Mouse (Mus musculus): ENCODE data around the gene Gm21962.
"Not testable (repeated sequence)": the region's sequence is repeated elsewhere in the genome, so short reads cannot be mapped to it uniquely, and the experiment has no call there.

Gm21962 gene

DNA sequence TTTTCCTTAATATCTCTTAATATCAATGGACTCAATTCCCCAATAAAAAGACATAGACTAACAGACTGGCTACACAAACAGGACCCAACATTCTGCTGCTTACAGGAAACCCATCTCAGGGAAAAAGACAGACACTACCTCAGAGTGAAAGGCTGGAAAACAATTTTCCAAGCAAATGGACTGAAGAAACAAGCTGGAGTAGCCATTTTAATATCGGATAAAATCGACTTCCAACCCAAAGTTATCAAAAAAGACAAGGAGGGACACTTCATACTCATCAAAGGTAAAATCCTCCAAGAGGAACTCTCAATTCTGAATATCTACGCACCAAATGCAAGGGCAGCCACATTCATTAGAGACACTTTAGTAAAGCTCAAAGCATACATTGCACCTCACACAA is at the start of gene Gm21962:
Gm21962 (plus strand) TSS at position 301 of the 400 bp plus-strand sequence.
- in situ Hi-C loops (cut with MboI, MseI) = not testable (repeated sequence)

DNA sequence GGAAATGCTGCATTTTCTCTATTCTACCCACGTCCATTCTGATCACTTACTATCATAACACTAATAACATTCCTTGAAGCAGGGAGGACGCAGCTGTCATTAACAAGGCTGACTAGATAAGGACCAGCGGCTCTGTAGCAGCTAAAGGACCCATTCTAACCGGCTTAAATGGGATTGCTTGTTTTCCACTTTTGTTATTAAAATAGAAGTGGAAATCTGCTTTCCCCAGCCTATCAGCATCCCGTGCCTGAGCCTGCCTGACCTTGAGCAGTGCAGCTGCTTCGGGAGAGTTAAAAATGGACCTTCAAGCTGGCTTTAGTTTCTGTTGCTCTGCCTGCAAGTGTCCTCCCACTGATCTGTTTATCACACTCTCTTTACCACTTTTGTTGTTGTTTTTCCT is 49.2 kb upstream of the Gm21962 start:
- in situ Hi-C loops (cut with MboI, MseI) = no loop called here

DNA sequence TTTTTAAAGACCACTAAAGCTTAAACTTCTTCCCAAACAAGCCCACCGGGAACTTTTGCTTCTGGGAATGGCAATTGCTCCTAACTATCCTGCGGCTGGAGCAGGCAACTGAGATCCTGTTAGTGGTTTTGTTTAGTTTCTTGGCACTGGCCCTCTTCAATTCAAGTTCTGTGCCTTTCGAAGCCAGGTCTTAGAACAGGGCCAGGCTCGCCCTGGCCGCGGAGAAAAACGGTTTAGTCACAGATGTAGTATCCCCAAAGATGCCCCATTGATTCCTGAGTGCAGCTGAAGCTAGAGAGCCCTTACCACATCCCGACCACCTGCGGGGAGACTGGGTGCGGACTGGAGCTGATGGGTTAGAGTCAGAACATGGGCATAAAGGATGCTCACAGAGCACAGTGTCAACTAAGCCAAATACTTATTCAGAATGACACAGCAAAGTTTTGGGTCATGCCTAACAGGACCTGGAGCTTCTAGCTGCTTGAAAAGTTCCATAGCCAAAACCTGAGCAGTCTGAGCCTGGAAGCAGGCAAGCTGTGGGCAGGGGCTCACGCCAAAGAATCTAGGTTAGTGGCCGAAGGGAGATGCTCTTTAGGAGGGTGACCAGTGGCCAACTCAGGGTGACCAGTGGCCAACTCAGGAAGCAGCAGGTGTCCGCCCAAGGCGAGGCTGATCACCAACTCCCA is 48.3 kb upstream of the Gm21962 start:
- in situ Hi-C loops (cut with MboI, MseI) = no loop called here

DNA sequence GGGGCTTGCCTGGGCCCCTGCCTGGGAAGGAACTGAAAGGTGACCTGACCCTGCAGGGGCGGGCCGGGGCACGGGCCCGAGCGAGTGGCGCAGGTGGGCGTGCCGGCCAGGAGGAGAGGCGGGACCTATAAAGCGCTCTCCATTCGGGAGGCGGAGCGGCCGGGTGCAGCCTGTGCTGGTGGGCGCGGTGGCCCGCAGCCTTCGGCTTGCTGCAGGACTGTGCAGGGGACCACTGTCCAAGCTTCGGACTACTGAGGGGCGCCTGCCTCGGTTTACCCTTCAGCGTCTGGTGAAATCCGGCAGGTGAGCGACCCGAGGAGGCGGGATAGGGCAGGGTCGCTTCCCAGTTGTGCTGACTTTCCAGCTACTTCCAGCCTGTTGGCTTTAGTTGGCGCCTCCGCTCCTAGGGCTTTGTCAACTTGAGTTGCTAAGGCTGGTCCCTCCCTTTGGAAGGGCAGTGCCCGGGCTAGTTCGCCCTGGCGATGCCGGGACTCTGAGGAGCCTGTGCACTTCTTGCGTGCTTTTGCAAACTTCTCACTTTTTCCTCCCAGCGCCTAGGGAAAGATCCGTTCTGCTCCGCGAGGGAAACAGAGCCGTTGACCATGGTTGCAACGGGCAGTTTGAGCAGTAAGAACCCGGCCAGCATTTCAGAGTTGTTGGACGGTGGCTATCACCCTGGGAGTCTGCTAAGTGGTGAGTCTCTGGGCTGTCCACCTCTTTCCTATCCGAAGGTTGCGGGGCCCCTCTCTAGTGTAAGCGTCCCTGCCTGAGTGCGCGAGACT is 47.6 kb upstream of the Gm21962 start:
- in situ Hi-C loops (cut with MboI, MseI) = no loop called here

DNA sequence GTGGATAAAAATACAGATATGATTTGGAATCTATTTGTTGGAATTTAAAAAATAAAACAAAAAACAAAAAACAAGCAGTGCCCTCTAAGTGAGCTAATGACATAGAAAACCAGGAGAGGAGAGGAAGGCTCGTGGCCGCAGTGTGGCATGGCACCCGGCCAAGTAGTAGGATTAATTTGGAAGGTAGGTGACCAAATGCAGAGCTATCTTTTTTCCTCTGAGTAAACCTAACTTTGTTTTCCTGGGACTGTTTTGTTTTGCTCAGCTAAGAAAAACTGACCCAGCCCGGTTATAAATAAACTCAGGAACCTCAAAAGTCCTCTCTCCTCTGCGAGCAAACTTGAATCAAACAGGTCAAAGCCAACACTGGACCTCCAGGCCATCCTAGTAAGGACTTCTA is 46.3 kb upstream of the Gm21962 start:
- in situ Hi-C loops (cut with MboI, MseI) = no loop called here

DNA sequence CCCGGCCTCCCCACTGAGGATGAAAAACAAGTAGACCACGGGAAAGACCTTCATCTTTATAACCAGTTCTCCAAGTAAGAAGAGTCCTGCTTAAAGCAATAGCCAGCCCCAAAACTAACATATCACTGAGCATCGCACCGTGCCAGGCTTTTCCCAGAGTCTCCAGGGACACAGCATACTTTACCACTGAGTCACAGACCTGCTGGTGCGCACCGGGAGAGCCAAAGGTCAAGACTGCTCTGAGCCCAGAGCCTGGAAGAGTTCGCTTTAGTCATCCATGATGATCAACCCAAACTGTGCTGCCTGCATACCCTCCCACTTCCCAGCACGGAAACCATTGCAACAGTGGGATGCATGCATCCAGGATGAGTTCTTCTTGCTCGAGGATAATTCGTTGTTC is 37.6 kb upstream of the Gm21962 start:
- in situ Hi-C loops (cut with MboI, MseI) = no loop called here

DNA sequence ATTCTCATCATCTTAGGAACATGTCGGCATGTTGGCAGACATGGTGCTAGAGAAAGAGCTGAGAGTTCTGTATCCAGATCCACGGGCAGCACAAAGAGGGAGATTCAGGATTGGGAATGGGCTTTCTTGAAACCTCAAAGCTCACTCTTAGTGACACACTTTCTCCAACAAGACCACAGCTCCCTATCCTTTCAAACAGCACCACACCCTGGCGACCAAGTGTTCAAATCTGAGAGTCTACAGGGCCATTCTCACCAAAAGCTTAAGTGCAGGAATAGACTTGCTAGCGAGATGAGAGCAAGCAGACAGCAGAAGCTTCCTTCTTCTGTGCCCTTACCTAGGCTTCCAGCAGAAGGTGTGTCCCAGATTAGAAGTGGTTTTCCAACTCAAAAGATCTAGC is 34.8 kb upstream of the Gm21962 start:
- in situ Hi-C loops (cut with MboI, MseI) = loop anchor here (5.0 kb wide), 1 partner anchor 1419 kb away; no protein-coding TSS in a partner anchor

DNA sequence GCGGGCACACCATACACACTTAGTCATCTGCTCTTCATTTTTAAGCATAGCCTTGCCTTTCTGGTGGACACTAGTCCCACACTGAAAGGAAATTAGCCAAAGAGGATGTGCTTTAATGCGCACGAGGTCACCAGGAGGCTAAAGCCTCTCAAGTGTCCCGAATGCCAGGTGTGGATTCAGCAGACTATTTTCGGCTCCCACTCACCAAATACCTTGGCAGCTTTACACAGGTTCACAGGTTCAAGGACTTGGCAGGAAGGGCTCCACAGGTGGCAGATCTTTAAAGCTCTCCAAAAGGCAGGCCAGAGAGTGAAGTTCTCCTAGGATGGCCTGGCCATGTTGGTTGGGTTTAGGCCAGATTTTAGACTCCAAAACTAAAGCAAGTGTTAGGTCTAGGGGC is 30.1 kb upstream of the Gm21962 start:
- in situ Hi-C loops (cut with MboI, MseI) = no loop called here

DNA sequence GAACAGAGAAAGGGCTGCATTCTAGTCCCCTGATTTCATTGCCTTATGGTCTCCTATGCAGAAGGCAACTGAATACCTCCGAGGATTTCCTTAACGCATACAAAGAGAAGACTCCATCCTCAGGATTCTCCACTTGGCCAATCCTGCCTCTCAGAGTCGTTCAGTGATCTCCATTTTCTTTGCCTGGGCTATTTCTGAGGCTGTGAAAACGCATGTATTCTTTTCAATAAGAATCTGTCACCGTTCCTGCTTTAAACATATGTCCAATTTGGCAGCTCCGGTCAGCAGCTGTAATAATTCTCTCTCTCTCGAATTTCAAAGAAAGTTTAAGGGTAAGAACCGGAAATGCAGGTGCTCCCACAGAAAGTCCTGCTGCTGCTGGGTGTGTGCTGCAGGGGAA is 29.2 kb upstream of the Gm21962 start:
- in situ Hi-C loops (cut with MboI, MseI) = no loop called here

DNA sequence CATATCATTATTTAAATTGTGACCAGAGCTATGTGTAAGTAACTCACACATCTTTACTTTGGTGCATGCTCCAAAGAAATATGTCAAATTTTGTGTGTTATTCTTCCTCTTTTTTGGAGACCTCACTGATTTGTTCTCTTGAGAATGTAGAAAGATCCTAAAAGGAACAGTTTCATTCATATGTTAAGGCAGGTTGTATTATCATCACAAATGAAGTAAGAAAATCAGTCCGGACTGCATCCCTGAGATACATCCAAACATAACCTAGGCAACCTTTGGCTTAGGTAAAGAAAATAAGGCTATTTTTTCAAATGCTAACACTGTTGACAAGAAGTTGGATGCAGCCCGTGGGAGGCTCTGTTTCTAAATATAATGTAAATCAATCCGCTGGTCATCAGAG is 28.8 kb upstream of the Gm21962 start:
- in situ Hi-C loops (cut with MboI, MseI) = no loop called here

DNA sequence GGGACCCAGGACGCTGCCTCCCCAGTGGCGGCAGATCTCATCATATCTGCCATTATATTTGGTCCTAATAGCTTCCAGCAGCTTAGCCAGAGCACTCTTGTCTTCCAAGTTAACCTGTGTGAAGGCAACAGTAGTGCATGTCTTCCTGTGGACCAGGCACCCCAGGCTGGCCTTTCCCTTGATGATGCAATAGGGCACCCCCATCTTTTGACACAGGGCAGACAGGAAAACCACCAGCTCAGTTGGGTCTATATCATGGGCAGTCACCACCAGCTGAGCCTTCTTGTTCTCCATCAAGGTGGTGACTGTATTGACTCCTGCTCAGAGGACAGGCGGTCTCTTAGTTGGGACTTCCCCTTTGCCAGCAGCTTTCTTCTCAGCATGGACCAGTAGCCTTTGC is 27.2 kb upstream of the Gm21962 start:
- in situ Hi-C loops (cut with MboI, MseI) = no loop called here

DNA sequence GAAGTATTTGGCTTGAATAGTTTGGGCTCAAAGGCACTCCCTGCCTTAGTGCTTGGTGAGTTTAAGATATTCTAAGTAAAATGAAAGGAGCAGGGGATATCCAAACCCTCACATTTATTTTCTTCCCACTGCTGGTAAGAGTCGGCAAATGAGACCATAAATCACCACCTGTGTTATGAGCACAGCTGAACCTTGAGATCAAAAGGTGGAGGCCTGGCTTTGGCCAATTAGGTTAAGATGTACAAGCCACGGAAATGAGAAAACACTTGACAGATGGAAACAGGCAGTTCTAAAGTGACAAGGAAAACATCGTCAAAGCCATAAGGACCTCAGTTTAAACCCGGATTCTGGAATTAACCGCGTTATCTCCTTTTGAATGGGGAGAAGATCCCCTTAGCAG is 26.4 kb upstream of the Gm21962 start:
- in situ Hi-C loops (cut with MboI, MseI) = no loop called here

DNA sequence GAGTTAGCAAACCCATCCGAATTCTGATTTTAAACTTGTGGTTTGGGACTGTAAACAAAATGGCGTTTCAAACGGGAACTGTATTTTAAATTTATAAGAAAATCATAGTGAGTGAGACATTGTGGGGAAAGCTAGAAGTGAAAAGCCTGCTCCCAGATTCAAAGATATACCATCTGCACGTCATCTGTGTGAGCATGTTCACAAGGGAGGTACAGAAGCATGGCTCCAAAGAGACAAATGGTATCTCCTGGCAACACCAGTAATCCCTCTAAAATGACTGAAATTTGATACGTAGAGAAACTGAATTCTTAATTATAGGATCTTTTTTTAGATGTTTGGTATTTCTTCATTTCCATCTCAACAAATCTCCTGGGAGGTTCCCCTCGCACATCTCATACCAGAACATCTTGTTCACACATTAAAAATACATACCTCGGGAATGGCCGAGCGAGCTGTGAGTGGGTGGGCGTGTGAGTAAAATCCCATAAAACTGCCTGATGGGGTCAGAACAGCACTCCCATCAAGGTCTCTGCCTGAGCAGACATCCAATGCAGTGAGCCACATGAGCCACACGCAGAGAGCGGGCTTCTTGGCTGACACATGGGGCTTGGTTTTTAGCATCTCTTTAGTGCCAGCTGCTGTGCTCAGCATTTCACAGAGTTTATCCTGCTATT is 23.8 kb upstream of the Gm21962 start:
- in situ Hi-C loops (cut with MboI, MseI) = no loop called here

DNA sequence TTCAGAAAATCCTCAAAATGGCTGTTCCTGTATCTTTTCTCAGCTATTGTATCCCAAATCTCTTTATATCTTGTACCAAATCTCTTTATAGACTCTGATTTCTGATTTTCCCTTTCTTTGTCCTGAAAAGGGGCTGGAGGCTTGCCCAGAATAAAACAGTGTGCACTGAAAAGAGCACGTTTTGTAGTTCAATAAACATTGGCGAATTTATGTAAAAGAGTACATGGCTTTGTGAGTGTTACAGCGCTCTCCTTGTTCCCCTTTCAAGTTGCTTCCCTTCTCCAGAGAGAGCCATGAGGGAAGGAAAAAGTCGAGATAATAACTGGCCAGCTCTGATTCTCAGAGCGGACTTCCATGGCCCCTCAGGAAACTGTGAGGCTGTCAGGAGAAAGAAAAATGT is 22.2 kb upstream of the Gm21962 start:
- in situ Hi-C loops (cut with MboI, MseI) = no loop called here

DNA sequence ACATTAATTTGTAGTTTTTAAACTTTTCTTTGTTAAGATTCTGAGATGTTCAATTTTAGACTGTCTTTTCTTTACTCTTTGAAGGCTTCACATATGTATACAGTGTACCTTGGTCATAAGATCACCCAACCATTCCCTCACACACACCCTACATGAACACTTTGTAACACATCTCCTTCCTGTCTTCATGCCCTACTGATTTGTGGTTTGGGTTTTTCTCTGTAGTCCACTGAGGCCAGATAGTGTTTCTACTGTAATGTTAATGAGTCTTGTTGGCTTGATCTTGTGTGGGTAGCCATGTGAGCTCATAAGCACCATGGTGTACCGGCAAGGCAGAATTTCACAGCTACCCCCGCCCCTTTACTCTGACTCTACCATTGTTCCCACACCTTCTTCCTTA is 18.5 kb upstream of the Gm21962 start:
- in situ Hi-C loops (cut with MboI, MseI) = no loop called here

DNA sequence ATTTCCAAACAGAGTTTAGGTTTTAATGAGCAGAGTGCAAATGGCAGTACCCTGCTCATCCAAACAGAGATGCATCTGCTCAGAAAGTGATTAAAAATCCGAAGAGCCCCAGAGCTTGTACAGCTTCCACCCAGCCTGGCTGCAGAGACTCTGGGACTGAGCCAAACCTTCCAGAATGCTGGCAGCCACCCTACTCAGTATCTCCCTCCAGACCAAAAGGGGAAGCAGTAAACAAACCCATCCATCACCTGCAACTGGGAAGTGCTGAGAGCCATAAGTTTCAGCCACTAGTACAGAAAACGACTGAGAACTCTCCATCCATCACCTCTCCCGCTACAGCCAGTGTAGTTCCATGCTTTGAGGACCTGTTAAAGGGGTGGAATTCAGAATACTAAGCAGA is 9.6 kb downstream of the Gm21962 start:
- in situ Hi-C loops (cut with MboI, MseI) = no loop called here

DNA sequence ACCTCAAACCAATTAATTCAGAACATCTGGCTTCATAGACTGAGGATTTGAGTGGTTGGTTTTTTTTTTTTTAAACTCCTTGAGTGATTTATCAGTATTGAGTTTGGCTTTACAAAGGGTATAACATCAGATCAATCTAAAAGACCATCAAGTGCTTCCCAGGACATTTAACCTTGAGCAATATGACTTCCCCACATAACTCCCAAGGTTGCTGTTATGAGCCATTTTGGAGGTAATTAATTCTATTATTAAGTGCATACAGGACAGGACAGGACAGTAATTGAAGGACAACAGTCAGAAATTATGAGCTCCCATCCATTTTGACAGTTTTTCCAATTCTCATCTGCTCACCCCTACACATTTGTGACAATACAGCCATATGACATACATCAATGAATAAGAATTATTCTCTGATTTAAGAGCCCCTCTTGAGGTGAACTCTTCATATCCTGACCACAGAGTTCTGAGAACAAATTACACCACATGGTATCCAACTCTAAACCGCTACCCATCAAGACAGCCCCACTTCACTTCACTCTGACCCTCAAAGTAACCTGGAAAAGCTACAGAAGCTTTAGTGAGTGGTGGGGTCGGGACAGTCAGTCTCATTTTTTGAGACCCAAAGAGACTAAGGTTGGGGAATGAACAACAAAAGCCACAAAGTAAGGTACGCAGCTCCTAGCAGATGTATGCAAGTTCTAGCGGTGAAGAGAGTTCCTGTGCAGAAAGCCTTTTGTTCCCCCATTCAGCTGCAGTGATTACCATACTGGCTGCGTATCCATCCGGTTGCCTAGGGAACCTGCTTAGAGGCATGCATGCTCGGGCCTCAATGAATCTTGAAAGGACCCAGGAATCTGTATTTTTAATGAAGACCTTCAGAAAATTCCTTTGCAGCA is 11.8 kb downstream of the Gm21962 start:
- in situ Hi-C loops (cut with MboI, MseI) = no loop called here

DNA sequence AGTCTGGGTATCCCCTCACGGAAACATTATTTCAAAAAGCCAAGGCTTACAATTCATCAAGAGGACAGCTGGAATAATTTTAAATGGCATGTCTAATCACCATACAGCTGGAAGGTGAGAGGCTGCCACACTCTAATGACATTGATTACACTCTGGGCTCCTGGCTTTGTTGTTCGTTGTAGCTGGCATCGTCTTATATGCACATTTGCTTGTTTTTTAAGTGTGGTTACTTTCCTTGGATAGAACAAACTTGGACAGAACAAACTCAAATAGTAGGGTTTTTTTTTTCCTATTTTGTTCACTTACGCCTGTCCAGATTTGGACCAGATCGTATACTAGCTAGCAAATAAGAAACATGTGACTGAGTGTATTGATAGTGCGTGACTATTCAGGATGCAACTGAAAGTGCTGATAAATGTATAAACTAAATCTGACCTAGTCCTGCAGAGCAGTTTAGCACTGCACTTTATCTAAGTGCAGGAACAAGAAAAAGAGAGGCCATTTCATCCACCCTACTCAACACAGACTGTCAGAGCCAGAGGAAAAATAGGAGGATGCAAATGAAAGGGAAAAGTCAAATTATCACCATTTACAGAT is 12.6 kb downstream of the Gm21962 start:
- in situ Hi-C loops (cut with MboI, MseI) = no loop called here

DNA sequence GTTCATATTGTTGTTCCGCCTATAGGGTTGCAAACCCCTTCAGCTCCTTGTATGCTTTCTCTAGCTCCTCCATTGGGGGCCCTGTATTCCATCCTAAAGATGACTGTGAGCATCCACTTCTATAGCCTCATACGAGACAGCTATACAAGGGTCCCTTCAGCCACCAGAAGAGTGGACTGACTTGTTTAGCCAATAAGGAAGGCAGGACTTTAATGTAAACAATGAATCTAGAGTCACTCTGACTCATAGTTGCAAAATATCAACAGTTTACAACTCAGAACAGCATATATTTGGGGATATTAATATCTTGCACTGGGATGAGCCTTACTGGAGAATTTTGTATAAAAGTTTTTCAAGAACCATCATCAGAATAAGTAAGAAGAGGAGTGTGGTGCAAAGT is 15.6 kb downstream of the Gm21962 start:
- in situ Hi-C loops (cut with MboI, MseI) = no loop called here

DNA sequence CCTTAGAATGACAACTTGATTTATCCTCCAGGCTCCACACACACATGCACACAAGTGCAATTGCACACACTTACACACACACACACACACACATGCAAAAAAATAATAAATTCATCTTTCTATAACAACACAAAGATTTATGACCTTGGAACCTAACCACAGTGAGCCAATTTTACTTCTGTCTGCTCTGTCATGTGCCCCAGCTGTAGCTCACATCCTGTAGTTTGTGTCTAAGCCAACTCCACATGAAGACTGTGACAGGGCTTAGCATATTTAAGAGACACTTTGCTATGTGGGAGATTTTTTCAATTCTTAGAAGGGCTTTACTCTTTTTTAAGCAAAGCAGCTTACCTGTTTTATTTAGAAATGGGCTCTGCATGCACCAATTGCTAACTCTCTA is 20.2 kb downstream of the Gm21962 start:
- in situ Hi-C loops (cut with MboI, MseI) = no loop called here

DNA sequence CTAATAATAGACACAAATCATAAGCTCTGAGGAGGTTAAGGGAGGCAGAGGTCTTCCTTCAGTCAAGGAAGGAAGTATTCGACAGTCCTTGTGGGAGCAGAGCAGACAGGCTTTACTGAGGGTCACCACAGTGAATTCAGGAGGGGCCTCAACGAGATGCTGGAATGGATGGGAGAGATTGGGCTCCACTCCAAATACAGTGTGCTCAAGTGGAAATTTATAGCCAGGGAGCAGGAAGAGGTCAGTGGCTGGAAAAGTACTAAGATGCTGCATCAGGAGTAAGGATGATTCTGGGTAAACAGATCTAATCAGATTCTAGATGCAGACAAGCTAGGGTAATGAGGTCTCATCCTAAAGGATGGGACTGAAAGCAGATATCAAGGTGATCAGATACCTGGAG is 44.6 kb downstream of the Gm21962 start:
- in situ Hi-C loops (cut with MboI, MseI) = no loop called here

Data from regulatory T cell (primary cell).